Mouse (Mus musculus): ENCODE results near the gene Lonrf2. TPM values are rescaled to one million over a fixed set of nuclear protein-coding genes. Genes with fewer than 3 reads are reported as not detected.

The Lonrf2 gene
- total RNA-seq, 1 experiment from 2014 or later: not detected

GRCm38 (mm10) chr1:38787443-38787842 lies 49.1 kb downstream of the Lonrf2 start:
- ATAC-seq (replicated peaks; ENCODE audit: insufficient number of reproducible peaks, low FRiP score, low TSS enrichment, poor library complexity, severe bottlenecking): 0 out of 2 replicates have a peak, but pooled peaks have one; percentile 20

GRCm38 (mm10) chr1:38786358-38786757 lies 50.2 kb downstream of the Lonrf2 start:
- no peak for ATAC-seq (replicated peaks; ENCODE audit: insufficient number of reproducible peaks, low FRiP score, low TSS enrichment, poor library complexity, severe bottlenecking)

GRCm38 (mm10) chr1:38778271-38778670 lies 58.2 kb downstream of the Lonrf2 start:
- no peak for ATAC-seq (replicated peaks; ENCODE audit: insufficient number of reproducible peaks, low FRiP score, low TSS enrichment, poor library complexity, severe bottlenecking)

GRCm38 (mm10) chr1:38777500-38777899 lies 59.0 kb downstream of the Lonrf2 start:
- peak; percentile 44 for ATAC-seq (replicated peaks; ENCODE audit: insufficient number of reproducible peaks, low FRiP score, low TSS enrichment, poor library complexity, severe bottlenecking)

- no peak for ATAC-seq (replicated peaks; ENCODE audit: insufficient number of reproducible peaks, low FRiP score, low TSS enrichment, poor library complexity, severe bottlenecking)
These were observed 60.8 kb downstream of the Lonrf2 start for GRCm38 (mm10) chr1:38775713-38776112.

GRCm38 (mm10) chr1:38770676-38771075 lies 65.8 kb downstream of the Lonrf2 start:
- ATAC-seq (replicated peaks; ENCODE audit: insufficient number of reproducible peaks, low FRiP score, low TSS enrichment, poor library complexity, severe bottlenecking): no peak

GRCm38 (mm10) chr1:38769920-38770319 lies 66.6 kb downstream of the Lonrf2 start:
- ATAC-seq (replicated peaks; ENCODE audit: insufficient number of reproducible peaks, low FRiP score, low TSS enrichment, poor library complexity, severe bottlenecking): no peak

- no peak for ATAC-seq (replicated peaks; ENCODE audit: insufficient number of reproducible peaks, low FRiP score, low TSS enrichment, poor library complexity, severe bottlenecking)
These were observed 68.7 kb downstream of the Lonrf2 start for GRCm38 (mm10) chr1:38767812-38768211.

GRCm38 (mm10) chr1:38766661-38767572 lies 69.6 kb downstream of the Lonrf2 start:
- no peak for ATAC-seq (replicated peaks; ENCODE audit: insufficient number of reproducible peaks, low FRiP score, low TSS enrichment, poor library complexity, severe bottlenecking)

- ATAC-seq (replicated peaks; ENCODE audit: insufficient number of reproducible peaks, low FRiP score, low TSS enrichment, poor library complexity, severe bottlenecking): no peak
These were observed 70.3 kb downstream of the Lonrf2 start for GRCm38 (mm10) chr1:38766254-38766653.

GRCm38 (mm10) chr1:38763960-38764613 lies 72.4 kb downstream of the Lonrf2 start:
- no peak for ATAC-seq (replicated peaks; ENCODE audit: insufficient number of reproducible peaks, low FRiP score, low TSS enrichment, poor library complexity, severe bottlenecking)

- ATAC-seq (replicated peaks; ENCODE audit: insufficient number of reproducible peaks, low FRiP score, low TSS enrichment, poor library complexity, severe bottlenecking): no peak
These were observed 76.1 kb downstream of the Lonrf2 start for GRCm38 (mm10) chr1:38760424-38760823.

GRCm38 (mm10) chr1:38757791-38758403 lies 78.6 kb downstream of the Lonrf2 start:
- no peak for ATAC-seq (replicated peaks; ENCODE audit: insufficient number of reproducible peaks, low FRiP score, low TSS enrichment, poor library complexity, severe bottlenecking)

GRCm38 (mm10) chr1:38743863-38744262 lies 92.6 kb downstream of the Lonrf2 start:
- ATAC-seq (replicated peaks; ENCODE audit: insufficient number of reproducible peaks, low FRiP score, low TSS enrichment, poor library complexity, severe bottlenecking): no peak

Other genes with a start within 250 kb of the Lonrf2 start
- gene Aff3, start 171.8 kb downstream of the Lonrf2 start, total RNA-seq (2017): 14.5 to 27.7 TPM (median 22.8 TPM) in 3 replicates
- 1.3 to 2.5 TPM (median 1.3 TPM) in 3 replicates for gene Chst10, start 61.5 kb upstream of the Lonrf2 start, total RNA-seq (2017)
- gene Nms, start 102.4 kb upstream of the Lonrf2 start, total RNA-seq (2017): not detected in 3 replicates
- 40.4 to 59.9 TPM (median 59.3 TPM) in 3 replicates for gene Pdcl3, start 148.9 kb upstream of the Lonrf2 start, total RNA-seq (2017)